Mouse (Mus musculus): ENCODE results near the gene Plbd2. TPM values are rescaled to one million over a fixed set of nuclear protein-coding genes. Genes with fewer than 3 reads are reported as not detected.

Plbd2 gene
- total and polyA plus RNA-seq, 3 experiments = 32.1 to 47.1 (median 39.5) TPM

DNA sequence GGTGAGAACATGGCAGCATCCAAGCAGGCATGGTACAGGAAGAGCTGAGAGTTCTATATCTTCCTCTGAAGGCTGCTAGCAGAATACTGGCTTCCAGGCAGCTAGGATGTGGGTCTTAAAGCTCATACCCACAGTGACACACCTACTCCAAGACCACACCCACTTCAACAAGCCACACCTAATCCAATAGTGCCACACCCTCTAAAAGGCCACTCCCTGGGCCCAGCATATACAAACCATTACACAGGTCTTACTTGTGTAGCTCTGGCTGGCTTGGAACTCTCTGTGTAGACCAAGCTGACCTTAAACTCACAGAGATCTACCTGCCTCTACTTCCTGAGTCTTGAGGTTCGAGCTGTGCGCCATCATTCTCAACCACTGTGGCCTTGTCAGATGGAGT lies 21.3 kb upstream of the Plbd2 start:
- intact Hi-C loops (cut with DNase I) = no loop called here
- H3K4me3 ChIP-seq = no peak overlapping the region
- no peaks in the 10 kb centered on the region for H3K27me3 ChIP-seq (ENCODE audit: control insufficient read depth, insufficient read depth, low read length)
- H3K79me2 ChIP-seq (replicated peaks; ENCODE audit: control insufficient read depth, insufficient read depth, low read length) = no peaks in the 10 kb centered on the region
- no peak for DNase-seq
- no peak overlapping the region for H3K27ac ChIP-seq
- no peaks in the 10 kb centered on the region for H3K4me1 ChIP-seq (ENCODE audit: control insufficient read depth, insufficient read depth, low read length)
- H3K36me3 ChIP-seq (ENCODE audit: control insufficient read depth, insufficient read depth, low read length) = no peaks in the 10 kb centered on the region
- H3K9ac ChIP-seq (ENCODE audit: low read depth, low read length) = no peak overlapping the region
- TF ChIP-seq POLR2A (IDR thresholded peaks at IDR 0.05; ENCODE audit: insufficient read depth, low read depth, low read length) (no peak), CTCF (IDR thresholded peaks at IDR 0.05) (no peak), EP300 (IDR thresholded peaks at IDR 0.05; ENCODE audit: insufficient read depth, low read depth, low read length) (no peak)
- WGBS = 97% methylated on average over 2 of the region's 2 CpGs

DNA sequence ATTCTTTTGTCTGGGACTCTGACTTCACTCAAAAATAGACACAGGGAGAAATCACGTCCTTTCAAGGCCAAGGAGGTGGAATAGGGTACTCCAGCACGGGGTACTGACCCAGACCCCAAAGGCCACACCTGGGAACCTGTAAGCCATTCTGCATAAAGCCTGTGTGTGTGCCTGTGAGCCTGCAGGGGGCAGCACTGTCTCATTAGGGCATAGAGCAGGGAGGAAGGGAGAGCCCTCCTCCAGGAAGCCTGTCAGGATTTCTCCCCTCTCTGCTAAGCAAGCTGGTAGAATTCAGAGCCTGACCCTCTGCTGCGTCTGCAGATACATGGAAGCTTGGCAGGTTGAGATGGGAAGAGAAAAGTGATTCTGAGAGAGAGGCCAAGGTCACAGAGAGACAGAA lies 19.2 kb upstream of the Plbd2 start:
- H3K27ac ChIP-seq = no peak overlapping the region
- intact Hi-C loops (cut with DNase I) = no loop called here
- TF ChIP-seq EP300 (IDR thresholded peaks at IDR 0.05; ENCODE audit: insufficient read depth, low read depth, low read length) = no peak
- peak; percentile 73 for TF ChIP-seq CTCF (IDR thresholded peaks at IDR 0.05)
- no peaks in the 10 kb centered on the region for H3K36me3 ChIP-seq (ENCODE audit: control insufficient read depth, insufficient read depth, low read length)
- no peaks in the 10 kb centered on the region for H3K27me3 ChIP-seq (ENCODE audit: control insufficient read depth, insufficient read depth, low read length)
- H3K9ac ChIP-seq (ENCODE audit: low read depth, low read length) = no peak overlapping the region
- H3K79me2 ChIP-seq (replicated peaks; ENCODE audit: control insufficient read depth, insufficient read depth, low read length) = no peaks in the 10 kb centered on the region
- H3K4me3 ChIP-seq = no peak overlapping the region
- DNase-seq = peak in 1 of 2 experiments; percentile 53
- H3K4me1 ChIP-seq (ENCODE audit: control insufficient read depth, insufficient read depth, low read length) = peaks cover 3% of the 10 kb centered on the region
- 68% methylated on average over 3 of the region's 3 CpGs for WGBS

DNA sequence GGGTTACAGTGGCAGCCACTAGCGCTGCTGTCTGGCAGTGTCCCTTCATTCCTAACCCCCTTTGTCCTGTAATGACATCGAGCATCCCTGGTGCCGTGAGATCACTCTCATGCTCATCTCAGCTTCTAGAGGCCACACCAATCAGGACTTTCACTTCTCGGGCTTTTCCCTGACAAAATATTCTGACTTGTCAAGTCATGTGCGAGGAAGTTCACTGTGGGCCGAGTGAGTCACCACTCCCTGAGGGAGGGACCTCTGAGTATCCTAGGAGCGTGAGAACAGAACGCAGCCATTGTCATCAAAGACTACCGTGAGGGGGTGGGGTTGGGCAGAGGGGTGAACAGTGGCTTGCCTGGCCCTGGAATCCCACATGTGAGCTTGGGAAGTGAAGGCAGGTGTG lies 14.1 kb upstream of the Plbd2 start:
- no peak for TF ChIP-seq CTCF (IDR thresholded peaks at IDR 0.05)
- no peak for TF ChIP-seq POLR2A (IDR thresholded peaks at IDR 0.05; ENCODE audit: insufficient read depth, low read depth, low read length)
- peak; percentile 40; the same call in 1 of the 2 replicates for TF ChIP-seq EP300 (IDR thresholded peaks at IDR 0.05; ENCODE audit: insufficient read depth, low read depth, low read length)
- intact Hi-C loops (cut with DNase I) = no loop called here
- WGBS = 31% methylated on average over 9 of the region's 9 CpGs
- Histone ChIP-seq H3K4me3 (no peak overlapping the region), H3K27ac (peak overlapping the region; percentile 83), H3K36me3 (ENCODE audit: control insufficient read depth, insufficient read depth, low read length) (no peaks in the 10 kb centered on the region), H3K27me3 (ENCODE audit: control insufficient read depth, insufficient read depth, low read length) (no peaks in the 10 kb centered on the region), H3K9ac (ENCODE audit: low read depth, low read length) (peak overlapping the region; percentile 7), H3K79me2 (replicated peaks; ENCODE audit: control insufficient read depth, insufficient read depth, low read length) (no peaks in the 10 kb centered on the region), H3K4me1 (ENCODE audit: control insufficient read depth, insufficient read depth, low read length) (peaks cover 33% of the 10 kb centered on the region)
- DNase-seq = peak; percentile 71 to 81

GRCm38 (mm10) chr5:120516221-120516984 lies 13.0 kb upstream of the Plbd2 start:
- H3K4me3 ChIP-seq = no peak overlapping the region
- peak overlapping the region; percentile 83 for H3K27ac ChIP-seq
- H3K36me3 ChIP-seq (ENCODE audit: control insufficient read depth, insufficient read depth, low read length) = no peaks in the 10 kb centered on the region
- intact Hi-C loops (cut with DNase I) = no loop called here
- H3K27me3 ChIP-seq (ENCODE audit: control insufficient read depth, insufficient read depth, low read length) = no peaks in the 10 kb centered on the region
- H3K79me2 ChIP-seq (replicated peaks; ENCODE audit: control insufficient read depth, insufficient read depth, low read length) = no peaks in the 10 kb centered on the region
- 0 out of 2 replicates have a peak overlapping the region, but pooled peaks have one; percentile 10 for H3K9ac ChIP-seq (ENCODE audit: low read depth, low read length)
- H3K4me1 ChIP-seq (ENCODE audit: control insufficient read depth, insufficient read depth, low read length) = peaks cover 36% of the 10 kb centered on the region
- peak; percentile 62 to 68 for DNase-seq
- 50% methylated on average over 15 of the region's 15 CpGs for WGBS
- no peak for TF ChIP-seq CTCF (IDR thresholded peaks at IDR 0.05)
- 0 out of 2 replicates have a peak, but pooled peaks have one; percentile 37 for TF ChIP-seq POLR2A (IDR thresholded peaks at IDR 0.05; ENCODE audit: insufficient read depth, low read depth, low read length)
- TF ChIP-seq EP300 (IDR thresholded peaks at IDR 0.05; ENCODE audit: insufficient read depth, low read depth, low read length) = no peak

DNA sequence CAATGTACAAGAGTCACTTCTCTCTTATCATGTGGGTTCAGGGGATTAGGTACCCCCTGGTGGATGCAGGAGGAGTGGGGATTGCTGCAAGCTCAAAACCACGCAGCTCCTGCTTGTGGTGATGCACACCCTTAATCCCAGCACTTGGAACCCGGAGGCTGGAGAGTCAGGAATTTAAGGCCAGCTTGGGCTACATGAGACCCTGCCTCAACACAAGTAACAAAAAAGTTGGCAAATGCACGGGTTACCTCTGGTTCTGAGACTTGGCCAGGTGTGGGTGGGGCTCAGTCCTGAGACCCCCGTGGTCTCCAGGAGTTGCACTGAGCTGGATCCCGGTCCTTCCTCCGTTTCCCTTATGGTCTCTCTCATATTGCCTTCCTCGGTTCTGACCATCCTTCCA lies 12.0 kb upstream of the Plbd2 start:
- no peaks in the 10 kb centered on the region for H3K79me2 ChIP-seq (replicated peaks; ENCODE audit: control insufficient read depth, insufficient read depth, low read length)
- no peaks in the 10 kb centered on the region for H3K27me3 ChIP-seq (ENCODE audit: control insufficient read depth, insufficient read depth, low read length)
- H3K27ac ChIP-seq = peak overlapping the region; percentile 83
- H3K4me1 ChIP-seq (ENCODE audit: control insufficient read depth, insufficient read depth, low read length) = peaks cover 38% of the 10 kb centered on the region
- intact Hi-C loops (cut with DNase I) = no loop called here
- WGBS = 79% methylated on average over 7 of the region's 7 CpGs
- DNase-seq = no peak
- no peak overlapping the region for H3K4me3 ChIP-seq
- H3K36me3 ChIP-seq (ENCODE audit: control insufficient read depth, insufficient read depth, low read length) = no peaks in the 10 kb centered on the region
- H3K9ac ChIP-seq (ENCODE audit: low read depth, low read length) = no peak overlapping the region
- TF ChIP-seq POLR2A (IDR thresholded peaks at IDR 0.05; ENCODE audit: insufficient read depth, low read depth, low read length) (no peak), EP300 (IDR thresholded peaks at IDR 0.05; ENCODE audit: insufficient read depth, low read depth, low read length) (no peak), CTCF (IDR thresholded peaks at IDR 0.05) (no peak)

DNA sequence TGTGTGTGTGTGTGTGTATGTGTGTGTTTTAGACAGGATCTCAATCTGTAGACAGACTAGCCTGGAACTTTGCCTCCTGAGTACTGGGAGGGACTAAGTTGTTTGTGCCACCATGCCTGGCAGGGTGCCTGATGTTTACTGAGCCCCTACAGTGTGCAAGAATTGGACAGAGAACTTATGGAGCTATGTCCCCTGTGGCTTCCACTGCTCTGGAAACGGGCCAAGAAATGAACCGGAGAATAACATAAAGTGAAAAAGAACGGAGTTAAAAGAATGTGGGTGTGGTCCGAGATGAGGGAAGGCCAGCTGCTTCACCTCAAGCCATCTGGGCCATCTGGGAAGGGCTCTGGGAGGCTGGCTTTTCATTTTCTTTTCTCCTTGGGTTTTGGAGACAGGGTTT lies 11.3 kb upstream of the Plbd2 start:
- Histone ChIP-seq H3K9ac (ENCODE audit: low read depth, low read length) (no peak overlapping the region), H3K27me3 (ENCODE audit: control insufficient read depth, insufficient read depth, low read length) (no peaks in the 10 kb centered on the region), H3K27ac (peak overlapping the region; percentile 83), H3K4me3 (no peak overlapping the region), H3K36me3 (ENCODE audit: control insufficient read depth, insufficient read depth, low read length) (no peaks in the 10 kb centered on the region), H3K4me1 (ENCODE audit: control insufficient read depth, insufficient read depth, low read length) (peaks cover 38% of the 10 kb centered on the region), H3K79me2 (replicated peaks; ENCODE audit: control insufficient read depth, insufficient read depth, low read length) (no peaks in the 10 kb centered on the region)
- intact Hi-C loops (cut with DNase I) = no loop called here
- TF ChIP-seq CTCF (IDR thresholded peaks at IDR 0.05) = no peak
- TF ChIP-seq EP300 (IDR thresholded peaks at IDR 0.05; ENCODE audit: insufficient read depth, low read depth, low read length) = no peak
- TF ChIP-seq POLR2A (IDR thresholded peaks at IDR 0.05; ENCODE audit: insufficient read depth, low read depth, low read length) = no peak
- DNase-seq = peak in 1 of 2 experiments; percentile 43
- 6% methylated on average over 4 of the region's 4 CpGs for WGBS
